Mouse (Mus musculus) kidney, postnatal 36 days (tissue): ENCODE results near the gene Erg28.

Experiments
- DNase-seq, 2 experiments: peaks; one replicate each; pipeline ENCODE4 v3.0.0; 2021 to 2022; ENCODE audit warnings: mixed read lengths in 2 of 2

The Erg28 gene

DNA sequence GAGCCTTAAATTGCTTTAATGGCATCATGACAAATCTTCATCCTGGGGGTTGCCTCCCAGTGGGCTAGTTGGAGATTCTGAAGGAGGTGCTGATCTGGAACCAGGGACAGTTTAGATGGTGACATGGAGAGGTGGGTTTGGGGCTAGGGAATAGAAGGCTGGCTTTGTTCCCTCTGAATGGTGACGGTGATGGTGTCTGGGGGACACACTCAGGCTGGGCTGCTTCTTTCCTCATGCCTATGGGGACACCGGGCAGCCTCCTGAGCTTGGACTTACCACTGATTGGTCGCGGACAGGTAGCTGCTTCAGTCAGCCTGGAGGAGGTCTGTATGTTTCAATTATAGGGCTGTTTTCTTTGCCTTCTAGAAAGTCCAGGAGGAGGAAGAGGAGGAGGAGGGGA lies 12.7 kb downstream of the Erg28 start:
- DNase-seq, result no peak

DNA sequence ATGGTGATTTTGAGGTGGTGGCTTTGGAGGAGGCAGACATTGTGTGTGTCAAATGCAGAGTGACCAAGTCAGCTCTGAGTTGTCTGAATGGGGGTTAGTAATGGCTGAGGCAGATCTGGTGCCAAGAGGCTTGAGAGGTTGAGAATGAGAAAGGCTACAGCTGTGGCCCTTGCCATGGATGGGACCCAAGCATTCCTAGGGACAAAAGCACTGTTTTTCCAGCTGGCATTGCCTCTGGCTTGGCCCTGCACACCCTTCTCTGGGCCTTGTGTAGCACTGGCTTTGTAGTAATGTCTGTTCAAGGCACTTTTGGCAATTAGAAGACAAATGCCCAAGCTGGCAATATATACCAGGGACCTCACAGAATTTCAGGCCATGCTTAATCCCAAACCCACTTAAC lies 13.4 kb downstream of the Erg28 start:
- no peak for DNase-seq

DNA sequence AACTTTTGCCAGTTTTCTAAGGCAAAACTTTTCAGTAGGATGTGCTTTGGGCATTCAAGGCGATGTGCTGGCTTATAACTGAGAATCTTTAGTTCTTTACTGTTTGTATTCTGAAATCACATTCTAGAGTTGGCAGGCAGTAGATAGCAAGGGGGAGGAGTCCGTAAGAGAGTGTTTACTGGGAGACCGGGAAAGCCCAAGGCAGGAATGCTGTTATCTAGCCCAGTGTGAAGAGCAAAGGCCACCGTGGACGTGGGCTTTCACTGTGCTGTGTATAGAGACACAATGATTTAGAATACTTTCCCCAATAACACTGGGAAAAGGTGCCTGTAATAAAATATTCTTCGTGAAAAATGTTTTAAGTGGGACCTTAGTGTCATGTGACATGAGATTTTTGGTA lies 14.6 kb downstream of the Erg28 start:
- DNase-seq, result no peak

DNA sequence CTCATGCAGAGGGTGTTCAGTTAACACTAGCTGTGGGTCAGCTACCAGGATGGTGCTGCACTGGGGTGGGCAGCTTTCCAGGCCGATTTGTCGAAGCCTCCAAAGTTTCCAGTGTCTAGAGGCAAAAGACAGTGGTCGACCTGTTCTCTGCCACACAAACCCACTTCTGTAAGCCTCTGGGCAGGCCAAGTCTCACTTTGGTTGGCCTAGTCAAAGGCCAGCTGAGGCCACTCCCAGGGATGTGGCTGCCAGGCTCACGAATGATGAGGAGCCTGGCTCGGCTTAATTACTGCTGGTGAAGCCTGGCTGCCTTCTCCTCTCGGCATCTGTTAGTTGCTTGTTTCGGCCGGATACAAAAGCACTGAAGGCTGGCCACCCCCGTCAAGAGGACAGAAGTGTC lies 24.3 kb downstream of the Erg28 start:
- DNase-seq, result no peak

DNA sequence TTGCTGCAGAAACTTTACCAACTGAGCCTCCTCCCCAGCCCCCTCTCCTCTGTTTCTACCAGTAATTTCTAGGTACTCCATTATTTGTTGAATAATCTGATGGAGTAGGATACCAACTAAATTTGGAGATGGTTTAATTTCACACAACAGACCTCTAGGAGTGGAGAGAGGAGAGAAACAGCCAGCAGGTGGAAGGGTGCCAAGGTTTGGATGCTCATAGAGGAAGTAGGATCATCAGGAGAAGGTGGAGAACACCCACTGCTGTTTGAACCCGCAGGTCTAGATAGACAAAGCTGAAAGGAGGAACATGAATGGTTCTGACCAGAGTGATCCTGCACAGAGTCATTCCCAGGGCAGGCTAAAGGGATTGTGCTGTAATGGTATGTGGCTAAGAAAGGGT lies 28.8 kb downstream of the Erg28 start:
- no peak for DNase-seq

DNA sequence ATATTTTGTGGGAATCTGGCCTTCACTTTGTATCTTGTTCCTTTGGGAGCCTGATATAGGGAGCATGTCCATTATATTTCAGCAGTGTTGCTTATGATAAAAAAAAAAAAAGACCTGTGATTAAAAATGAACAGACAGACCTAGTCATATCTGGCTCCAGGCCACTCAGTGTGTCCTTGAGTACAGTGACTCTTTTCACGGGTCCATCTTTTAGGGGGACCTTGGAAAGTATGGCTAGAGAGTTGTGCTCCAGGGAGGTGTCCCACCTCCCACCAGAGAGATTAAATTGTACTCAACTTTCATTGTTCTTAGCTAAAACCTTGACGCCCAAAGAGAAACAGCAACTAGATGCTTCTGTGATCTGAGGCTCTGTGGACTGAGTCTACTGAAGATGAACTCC lies 30.3 kb downstream of the Erg28 start:
- DNase-seq, result no peak

DNA sequence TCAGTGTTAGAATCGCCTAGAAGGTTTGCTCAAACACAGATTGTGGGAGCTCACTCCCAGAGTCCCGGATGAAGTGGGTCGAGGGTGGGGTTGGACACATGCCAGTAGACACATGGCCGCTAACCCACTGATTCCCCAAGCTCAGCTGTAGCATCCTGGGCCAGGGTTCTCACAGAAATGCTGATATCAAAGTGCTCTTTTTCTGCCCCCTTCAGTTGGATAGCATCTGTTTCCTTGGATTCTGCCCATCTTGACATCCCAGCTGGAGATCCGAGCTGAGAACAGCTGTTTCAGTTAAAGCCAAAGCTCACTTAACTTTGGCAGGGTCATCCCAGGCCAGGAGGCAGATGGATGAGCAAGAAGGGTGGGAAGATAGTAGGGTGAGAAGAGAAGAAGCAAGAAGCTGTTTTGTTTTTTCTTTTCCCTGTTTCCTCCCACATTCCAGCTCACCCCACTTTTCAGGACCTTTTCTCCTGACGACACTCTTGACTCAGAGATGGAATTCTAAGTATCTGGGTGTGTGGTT lies 31.5 kb downstream of the Erg28 start:
- peak in 1 of 2 experiments; percentile 35 for DNase-seq

DNA sequence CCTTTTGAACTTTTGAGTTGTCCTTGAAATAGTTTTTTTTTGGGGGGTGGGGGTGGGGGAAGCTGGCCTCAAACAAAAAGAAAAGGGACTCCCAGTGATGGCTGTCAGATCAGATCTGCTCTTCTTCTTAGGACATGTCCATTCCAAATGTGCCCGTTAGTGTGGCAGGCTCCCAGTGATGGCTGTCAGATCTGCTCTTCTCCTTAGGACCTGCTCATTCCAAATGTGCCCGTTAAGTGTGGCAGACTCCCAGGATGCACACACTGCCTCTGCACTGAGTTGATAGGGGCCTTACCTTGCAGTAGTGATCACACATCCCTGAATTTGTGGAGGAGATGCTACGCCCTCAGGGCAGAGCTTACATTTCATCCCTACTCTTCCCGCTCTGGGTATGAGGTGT lies 32.2 kb downstream of the Erg28 start:
- no peak for DNase-seq

DNA sequence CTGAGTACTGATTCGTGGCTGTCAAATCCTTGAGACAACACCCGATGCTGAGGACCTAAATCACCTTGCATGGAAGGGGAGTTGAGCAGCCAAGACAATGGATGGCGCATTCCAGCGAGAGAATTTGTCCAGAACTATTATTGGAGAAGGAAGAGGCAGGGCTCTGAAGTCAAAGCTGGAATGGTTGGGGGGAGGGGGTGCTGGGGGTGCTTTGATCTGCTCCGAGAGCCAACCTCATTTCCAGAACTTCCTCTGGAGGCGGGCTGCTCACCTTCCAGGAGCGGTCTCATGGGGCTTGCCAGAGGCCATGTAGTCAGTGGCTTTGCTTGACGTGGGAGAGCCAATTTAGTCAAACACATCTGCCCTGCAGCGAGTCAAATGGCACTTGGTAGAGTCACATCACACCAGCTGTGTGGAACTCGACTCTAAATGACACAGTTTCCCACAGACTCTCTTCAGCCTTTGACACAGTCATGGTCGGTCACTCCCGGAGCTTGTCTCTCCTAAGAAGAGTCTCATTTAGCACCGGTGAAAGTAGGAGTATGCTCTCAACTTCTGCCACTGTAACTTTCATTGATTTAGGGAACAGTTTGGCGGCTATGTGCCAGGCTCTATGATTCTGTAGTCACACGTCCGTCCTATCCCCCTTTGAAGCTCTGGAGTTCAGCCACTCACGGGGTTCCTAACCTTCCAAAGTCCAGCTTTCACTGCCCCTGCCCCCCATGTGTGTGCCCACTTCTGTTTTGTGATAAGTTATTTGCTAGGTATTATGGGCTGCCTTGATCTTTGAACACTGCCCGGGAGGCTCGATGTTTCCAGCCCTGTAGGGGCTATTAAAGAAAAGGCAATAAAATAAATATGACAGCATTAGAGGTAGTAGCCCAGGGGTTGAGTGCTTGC lies 39.2 kb downstream of the Erg28 start:
- DNase-seq, result peak; percentile 53 to 68

DNA sequence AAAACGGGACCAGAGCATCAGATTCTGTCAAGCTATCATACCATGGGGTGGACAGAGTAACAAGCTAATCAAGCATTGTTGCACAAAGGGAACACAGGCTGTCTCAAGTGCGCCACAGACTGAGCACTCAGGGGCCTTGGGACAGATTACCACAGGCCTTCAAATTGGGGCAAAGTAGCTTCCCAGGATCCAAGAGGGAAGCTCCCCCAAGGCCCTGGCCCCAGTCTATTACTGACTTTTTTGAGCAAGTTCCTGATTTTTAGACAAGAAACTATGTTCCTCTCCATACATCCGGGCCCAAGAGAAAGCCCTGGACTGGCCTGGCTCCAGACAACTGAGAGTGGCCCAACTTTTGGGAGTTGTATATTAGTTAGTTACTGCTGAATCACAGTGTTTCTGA lies 42.7 kb downstream of the Erg28 start:
- DNase-seq, result no peak

DNA sequence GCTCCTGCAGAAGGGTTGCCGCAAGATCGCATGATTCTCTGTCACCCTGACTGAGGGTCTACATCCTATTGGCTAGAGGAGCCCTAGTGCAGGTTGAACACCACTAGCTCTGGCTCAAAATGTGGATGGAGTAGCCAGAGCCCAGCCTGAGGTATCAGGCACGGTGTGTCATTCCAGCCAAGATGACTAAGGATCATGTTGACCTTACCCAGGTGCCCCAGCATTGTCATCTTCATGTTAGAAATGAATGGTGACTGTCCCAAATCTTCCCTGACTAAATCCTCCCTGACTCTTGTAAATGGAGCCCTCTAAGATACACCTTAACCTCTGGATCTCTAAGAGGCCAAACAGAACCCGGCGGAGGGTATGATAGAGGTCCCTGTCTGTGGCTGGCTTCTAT lies 44.6 kb downstream of the Erg28 start:
- DNase-seq, result no peak

DNA sequence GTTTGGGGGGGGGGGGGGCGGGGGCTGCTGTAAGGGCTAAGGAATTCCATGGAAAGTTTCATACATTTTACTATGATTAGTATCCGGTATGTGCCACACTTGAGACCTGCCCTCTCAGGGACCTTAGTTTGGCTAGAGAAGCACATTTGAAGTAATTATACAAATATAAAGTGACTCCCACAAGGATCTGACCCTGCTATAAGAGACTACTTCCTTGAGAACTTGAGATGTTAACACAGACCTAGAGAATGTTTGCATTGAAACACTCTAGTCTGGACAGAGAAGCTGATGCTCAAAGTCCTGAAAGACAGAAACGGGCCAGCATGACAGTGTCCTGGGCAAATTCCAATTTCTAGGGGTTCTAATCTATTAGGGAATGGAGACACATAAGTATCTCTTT lies 45.4 kb downstream of the Erg28 start:
- no peak for DNase-seq

DNA sequence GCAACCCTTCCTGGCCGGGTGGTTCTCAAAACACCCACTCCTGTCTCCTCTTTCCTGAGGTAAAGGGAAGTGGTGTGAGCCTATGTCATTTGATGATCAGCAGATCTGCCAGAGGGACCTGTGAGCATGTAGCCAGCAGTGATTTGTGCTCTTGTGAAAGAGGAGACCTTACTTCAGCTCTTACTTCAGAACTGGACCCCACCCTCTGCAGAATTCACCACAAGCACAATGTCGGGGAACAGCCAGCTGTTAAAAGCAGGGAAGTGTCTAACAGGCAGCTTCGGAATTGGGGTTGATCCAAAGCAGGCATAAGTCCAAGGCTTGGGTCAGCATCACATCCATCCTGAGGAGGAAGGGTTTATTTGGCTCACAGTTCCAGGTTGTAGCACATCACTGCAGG lies 53.0 kb downstream of the Erg28 start:
- peak in 1 of 2 experiments; percentile 46 for DNase-seq

DNA sequence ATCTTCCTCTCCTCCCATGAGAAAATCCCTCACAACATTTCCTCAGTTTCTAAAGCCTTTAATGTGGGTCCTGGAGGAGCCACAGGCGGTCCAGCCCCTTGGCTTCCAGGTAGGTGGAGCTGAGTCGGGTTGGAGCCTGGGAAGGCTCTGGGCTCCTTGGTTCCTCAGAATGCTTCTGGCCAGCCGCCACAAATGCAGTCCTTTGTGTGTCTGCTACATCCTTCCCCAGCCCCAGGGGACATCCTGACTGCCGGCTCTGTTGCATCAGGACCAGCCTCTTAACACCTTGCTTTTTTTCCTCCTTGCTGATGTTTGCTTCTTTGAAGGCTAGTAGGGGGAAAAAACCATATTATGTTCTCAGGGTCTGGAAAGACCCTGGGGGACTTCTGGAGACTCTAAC lies 56.6 kb downstream of the Erg28 start:
- peak in 1 of 2 experiments; percentile 34 for DNase-seq

DNA sequence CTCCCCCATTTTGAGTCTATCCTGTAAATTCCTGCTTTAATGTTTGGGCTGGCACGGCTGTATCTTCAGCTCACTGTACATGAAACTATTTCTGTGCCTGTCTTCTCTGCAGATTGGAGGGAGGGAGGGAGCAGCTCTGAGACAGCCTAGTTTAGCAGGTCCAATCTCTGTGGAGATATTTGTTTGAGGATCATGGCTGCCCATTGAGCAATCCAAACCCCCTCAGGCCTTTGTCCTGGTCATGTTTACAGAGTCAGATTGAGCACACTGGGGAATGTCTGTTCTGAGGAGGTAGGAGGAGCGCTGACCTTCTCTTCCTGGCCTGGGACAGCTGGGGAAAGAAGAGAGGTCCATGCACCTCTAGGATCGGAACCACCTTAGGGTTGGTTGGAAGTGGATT lies 58.1 kb downstream of the Erg28 start:
- no peak for DNase-seq
